Mouse (Mus musculus): ENCODE results near the gene Tpx2.

The Tpx2 gene

GRCm38 (mm10) chr2:152820369-152820768 lies 27.4 kb upstream of the Tpx2 start:
- DNase-seq (ENCODE audit: low spot score in 2 of 2), result no peak

GRCm38 (mm10) chr2:152821023-152821422 lies 26.7 kb upstream of the Tpx2 start:
- no peak for DNase-seq (ENCODE audit: low spot score in 2 of 2)

GRCm38 (mm10) chr2:152821566-152821965 lies 26.2 kb upstream of the Tpx2 start:
- DNase-seq (ENCODE audit: low spot score in 2 of 2), result no peak

- DNase-seq (ENCODE audit: low spot score in 2 of 2), result no peak
Measured at GRCm38 (mm10) chr2:152823770-152824169, 24.0 kb upstream of the Tpx2 start.

GRCm38 (mm10) chr2:152824438-152825167 lies 23.2 kb upstream of the Tpx2 start:
- no peak for DNase-seq (ENCODE audit: low spot score in 2 of 2)

GRCm38 (mm10) chr2:152825168-152825697 lies 22.5 kb upstream of the Tpx2 start:
- DNase-seq (ENCODE audit: low spot score in 2 of 2), result no peak

GRCm38 (mm10) chr2:152825713-152826112 lies 22.1 kb upstream of the Tpx2 start:
- no peak for DNase-seq (ENCODE audit: low spot score in 2 of 2)

GRCm38 (mm10) chr2:152826481-152826880 lies 21.3 kb upstream of the Tpx2 start:
- DNase-seq (ENCODE audit: low spot score in 2 of 2), result no peak

- no peak for DNase-seq (ENCODE audit: low spot score in 2 of 2)
Measured at GRCm38 (mm10) chr2:152827321-152828010, 20.3 kb upstream of the Tpx2 start.

- no peak for DNase-seq (ENCODE audit: low spot score in 2 of 2)
Measured at GRCm38 (mm10) chr2:152828011-152828370, 19.8 kb upstream of the Tpx2 start.

- DNase-seq (ENCODE audit: low spot score in 2 of 2), result no peak
Measured at GRCm38 (mm10) chr2:152828532-152828931, 19.2 kb upstream of the Tpx2 start.

- no peak for DNase-seq (ENCODE audit: low spot score in 2 of 2)
Measured at GRCm38 (mm10) chr2:152829367-152829881, 18.3 kb upstream of the Tpx2 start.

GRCm38 (mm10) chr2:152830021-152830921 lies 17.5 kb upstream of the Tpx2 start:
- DNase-seq (ENCODE audit: low spot score in 2 of 2), result peak; percentile 90 to 94

- DNase-seq (ENCODE audit: low spot score in 2 of 2), result peak; percentile 99
Measured at GRCm38 (mm10) chr2:152831019-152831878, 16.5 kb upstream of the Tpx2 start, which contains the start of gene Bcl2l1. Gene Bcl2l1 (minus strand): TSS chr2:152831728.

GRCm38 (mm10) chr2:152839256-152839655 lies 8.5 kb upstream of the Tpx2 start:
- no peak for DNase-seq (ENCODE audit: low spot score in 2 of 2)

GRCm38 (mm10) chr2:152842741-152843140 lies 5.0 kb upstream of the Tpx2 start:
- no peak for DNase-seq (ENCODE audit: low spot score in 2 of 2)

- no peak for DNase-seq (ENCODE audit: low spot score in 2 of 2)
Measured at GRCm38 (mm10) chr2:152847057-152847814, 528 bp upstream of the Tpx2 start.

- no peak for DNase-seq (ENCODE audit: low spot score in 2 of 2)
Measured at GRCm38 (mm10) chr2:152848466-152848865, 702 bp downstream of the Tpx2 start.

- DNase-seq (ENCODE audit: low spot score in 2 of 2), result no peak
Measured at GRCm38 (mm10) chr2:152859501-152859900, 11.7 kb downstream of the Tpx2 start.

GRCm38 (mm10) chr2:152861891-152862290 lies 14.1 kb downstream of the Tpx2 start:
- no peak for DNase-seq (ENCODE audit: low spot score in 2 of 2)

Data from urinary bladder, postnatal 4 days (tissue).